Mouse (Mus musculus) testis, postnatal 10 days (tissue): ENCODE results near the gene Plxdc1.

Experiments
- DNase-seq: peaks from one replicate; pipeline ENCODE4 v3.0.0; 2021; ENCODE audit warnings: low spot score

Plxdc1 gene

DNA sequence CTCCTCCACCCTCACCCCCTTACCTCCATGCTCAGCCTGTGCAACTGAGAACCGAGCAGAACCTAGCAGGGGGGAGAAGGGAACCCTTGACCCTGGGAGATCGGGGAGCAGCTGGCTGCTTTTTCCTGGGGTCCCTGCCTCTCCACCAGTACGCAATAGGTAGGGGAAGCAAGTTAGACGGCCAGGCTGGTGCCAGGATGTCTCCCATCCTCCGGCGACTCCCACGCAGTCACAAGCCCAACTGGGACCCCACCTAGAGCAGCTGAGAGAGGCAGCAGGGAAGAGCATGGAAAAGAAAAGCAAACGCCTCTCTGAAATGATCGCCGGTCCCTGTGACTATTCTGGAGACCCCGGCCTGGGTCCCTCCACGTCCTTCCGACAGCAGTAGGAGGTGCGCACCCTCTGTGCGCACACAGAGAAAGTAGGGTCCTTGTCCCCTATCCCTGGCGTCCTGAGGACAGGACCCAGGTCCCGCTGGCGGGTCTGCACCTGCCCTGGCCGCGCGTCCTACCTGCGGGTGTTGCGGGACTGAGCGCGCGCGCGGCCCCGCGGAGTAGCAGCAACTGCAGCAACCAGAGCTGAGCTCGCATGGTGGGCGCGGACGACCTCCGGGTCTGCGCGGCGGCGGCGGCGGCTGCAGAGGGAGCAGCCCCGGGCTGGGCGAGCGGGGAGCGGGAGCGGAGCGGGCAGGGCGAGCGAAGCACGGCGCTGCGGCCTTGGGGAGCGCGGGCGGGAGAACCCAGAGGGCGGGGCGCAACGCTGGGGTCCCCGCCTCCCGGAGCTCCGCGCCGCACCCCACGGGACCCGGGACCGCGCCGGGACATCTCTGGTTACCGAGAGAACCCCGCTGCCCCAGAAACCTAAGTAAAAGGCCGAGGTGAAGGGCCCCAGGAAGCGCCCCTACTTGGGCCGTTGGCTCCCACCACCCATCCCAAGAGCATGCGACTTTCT is at the start of gene Plxdc1:
TSS of gene Plxdc1 (minus strand) at position 718 of the 951 bp plus-strand sequence.
- DNase-seq: peak; percentile 75

DNA sequence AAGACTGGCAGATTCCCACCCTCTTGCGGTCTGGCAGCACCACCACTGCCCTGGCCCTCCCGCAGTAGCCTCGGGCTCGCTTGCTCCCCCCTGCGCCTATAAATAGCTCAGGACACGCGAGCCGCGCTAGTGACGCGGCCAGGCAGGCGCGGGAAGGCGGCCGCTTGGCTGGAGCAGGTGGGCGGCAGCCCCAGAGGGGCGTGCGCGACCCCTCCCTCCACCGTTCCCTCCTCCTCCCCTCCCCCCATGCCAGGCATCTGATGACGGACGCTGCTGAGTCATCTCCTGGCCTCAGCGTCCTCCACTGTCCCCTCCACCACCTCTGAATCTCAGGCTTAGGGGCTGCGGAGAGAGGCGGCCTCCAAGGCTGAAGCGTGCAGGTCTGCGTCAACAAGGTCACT is 49.7 kb upstream of the Plxdc1 start:
- DNase-seq: peak; percentile 66

DNA sequence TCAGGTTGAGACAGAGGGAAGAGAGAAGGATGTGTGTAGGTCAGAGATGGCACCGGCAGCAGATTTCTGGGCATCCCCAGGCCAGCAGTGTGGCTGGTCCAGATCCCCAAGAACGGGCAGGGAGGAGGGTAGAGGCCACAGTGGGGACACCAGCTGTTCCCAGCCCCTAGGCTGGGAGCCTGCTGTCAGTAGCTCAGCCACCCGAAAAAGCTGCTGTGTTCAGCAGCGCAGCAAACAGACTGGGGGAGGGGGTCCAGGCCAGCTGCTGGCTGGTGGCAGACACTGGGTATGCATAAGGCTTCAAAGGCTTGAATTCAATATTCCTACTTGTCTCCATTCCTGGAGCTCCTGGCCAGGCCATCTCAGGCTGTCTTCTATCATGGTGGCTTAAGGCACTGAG is 48.6 kb upstream of the Plxdc1 start:
- DNase-seq: no peak

DNA sequence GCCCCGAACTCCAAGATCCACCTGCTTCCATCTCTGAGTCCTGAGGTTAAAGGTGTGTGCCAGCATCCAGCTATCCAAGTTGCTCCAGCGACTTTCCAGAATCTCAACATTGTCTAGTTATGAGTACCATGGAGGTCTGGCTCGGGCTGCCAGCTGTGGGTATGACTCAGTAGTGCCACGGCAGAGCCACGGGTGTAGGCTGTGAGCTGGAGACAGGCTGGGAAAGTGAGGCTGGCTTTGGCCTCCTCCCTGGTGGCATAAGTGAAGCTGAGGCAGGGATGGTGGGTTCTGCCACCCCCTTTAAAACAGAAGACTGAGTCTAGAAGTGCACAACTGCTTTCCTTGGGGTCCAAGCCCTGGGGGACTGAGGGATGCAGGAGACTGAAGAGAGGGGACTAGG is 47.8 kb upstream of the Plxdc1 start:
- no peak for DNase-seq

DNA sequence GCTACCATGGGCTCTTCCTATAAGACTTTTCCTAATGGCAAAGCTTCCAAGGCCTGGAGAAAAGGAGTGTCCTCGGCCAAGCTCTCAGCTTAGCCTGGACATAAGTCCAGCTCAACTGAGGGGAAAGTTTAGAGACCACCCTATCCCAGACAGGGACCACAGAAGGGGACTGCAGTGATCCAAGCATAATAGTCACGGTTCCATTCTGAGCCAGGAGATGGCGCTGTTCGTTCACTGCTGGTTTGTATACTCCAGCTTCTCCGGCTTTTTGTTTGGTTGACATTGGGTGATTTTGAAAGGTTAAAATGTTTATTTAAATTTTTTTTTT is 45.2 kb upstream of the Plxdc1 start:
- DNase-seq: peak; percentile 90

DNA sequence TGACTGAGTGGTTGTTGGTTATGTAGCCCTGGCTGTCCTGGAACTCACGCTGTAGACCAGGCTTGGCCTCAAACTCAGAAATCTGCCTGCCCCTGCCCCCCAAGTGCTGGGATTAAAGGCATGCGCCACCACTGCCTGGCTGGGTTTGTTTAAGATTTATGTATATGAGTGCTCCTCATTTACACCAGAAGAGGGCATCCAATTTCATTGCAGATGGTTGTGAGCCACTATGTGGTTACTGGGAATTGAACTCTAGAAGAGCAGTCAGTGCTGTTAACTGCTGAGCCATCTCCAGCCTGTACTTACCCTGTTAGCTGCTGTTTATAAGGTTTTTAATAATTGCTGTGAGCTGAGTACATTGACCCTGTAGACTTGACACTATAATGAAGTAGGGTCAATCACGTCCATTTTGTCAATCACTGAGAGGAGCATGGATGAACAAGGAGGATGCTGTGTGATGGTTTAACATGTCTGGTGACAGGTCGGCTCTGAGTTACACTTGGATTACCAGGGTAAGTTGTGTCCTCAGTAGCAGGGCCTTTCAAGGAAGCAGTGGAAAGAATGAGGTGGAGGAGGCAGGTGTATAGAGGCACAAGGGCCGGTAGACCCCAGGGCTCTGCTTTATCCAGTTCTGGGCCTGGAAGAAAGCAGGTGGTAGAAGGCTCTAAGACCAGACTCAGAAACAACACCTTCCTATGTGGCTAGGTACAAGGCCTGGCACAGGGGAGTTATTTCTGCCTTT is 44.6 kb upstream of the Plxdc1 start:
- no peak for DNase-seq

DNA sequence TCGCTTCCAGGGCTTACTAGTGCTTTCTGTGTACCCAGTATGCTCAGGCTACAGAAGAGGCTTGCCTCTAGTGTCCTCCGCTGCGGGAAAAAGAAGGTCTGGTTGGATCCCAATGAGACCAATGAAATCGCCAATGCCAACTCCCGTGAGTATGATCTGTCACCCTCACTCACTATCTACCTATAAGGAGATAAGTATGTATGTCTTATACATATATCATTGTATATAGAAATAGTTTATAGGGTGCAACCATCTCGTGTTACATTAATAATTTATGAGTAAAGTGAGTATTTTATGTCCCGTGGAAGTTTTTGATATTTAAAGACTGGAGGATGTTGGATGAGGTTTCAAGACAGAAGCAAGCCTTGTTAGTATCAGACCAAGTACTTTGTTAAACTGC is 41.5 kb upstream of the Plxdc1 start:
- DNase-seq: no peak

DNA sequence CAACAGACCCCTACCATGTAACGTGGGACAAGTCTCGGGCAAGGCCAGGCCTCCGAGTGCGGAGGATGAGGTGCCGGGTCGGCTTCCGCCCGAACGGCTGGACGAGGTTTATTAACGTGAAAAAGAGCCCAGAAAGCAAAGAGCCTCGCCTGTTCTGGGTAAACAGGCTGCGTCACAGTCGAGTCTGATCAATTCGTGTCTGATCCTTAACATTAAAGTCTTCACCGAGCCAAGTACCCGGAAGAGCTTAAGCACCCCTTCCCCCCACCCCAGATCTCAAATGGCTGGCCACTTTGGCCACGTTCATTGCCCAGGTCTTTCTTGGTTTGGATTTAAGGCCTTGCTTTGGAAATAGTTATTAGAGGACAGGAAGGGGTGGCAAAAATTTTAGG is 41.0 kb upstream of the Plxdc1 start:
- no peak for DNase-seq

DNA sequence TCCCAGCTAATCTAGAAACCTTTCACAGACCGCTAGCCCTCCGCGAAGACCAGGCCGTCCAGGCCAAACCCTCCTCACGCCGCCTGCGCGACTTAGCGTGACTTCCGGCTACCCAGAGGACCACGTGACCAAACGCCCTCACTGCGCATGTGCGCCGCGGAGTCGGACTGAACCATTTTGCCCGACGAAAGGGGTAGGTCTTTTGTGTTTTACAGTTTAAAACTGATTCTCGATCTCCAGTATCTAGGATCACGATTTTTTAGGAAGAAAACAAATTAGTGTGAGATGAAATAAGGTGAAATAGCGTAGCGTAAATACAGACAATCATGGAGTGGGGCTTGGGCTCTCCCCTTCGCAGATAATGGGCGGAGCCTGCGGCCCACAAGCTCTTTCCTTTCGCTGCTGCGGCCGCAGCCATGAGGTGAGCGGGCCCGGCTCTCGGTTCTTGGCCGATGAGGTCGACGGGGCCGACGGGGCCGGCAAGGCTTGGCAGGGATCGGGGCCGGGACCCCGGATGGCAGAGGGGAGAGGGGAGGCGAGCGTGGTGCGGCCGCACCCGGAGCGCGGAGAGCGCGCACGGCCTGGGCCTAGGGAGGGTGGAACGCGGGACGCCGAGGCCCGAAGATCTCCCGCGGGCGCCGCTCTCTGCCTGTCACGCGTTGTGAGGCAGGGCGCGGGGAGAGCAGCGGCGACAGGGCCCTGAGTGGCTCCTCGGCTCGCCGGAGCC is 40.5 kb upstream of the Plxdc1 start, which contains the start of gene Rpl19:
TSS of gene Rpl19 (plus strand) at position 141 of the 727 bp plus-strand sequence.
- peak; percentile 95 for DNase-seq

DNA sequence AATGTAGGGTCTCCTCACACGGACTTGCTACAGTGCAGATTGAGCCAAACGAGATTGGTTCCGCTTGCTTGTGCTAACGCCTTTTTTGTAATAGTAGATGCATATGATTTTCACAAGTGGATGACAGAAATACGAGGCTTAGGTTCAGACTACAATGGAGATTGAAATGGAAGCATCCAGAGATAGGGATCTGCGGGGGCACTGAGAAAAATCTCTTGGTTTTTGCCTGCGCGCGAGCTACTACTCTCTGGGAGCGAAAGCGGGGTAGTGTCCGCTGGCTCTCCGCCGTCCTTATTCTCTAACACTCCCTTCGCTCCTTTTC is 40.0 kb upstream of the Plxdc1 start:
- no peak for DNase-seq

DNA sequence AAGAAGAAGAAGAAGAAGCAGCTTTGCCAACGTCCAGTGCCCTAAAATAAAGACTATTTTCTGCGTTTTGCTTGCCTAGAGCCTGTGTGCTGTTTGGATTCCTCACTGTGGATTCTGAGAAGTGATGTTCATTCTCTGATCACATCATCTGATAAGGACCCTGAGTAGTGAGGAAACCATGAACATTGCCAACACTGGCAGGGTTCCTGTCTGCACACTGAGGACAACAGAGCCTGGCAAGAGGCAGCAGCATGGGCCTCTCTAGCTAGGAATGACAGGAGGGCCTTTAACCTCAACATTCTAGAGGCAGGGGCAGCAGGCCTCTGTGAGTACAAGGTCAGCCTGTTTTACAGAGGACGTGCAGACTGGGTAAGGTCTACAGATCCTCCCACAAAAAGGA is 38.3 kb upstream of the Plxdc1 start:
- DNase-seq: no peak

DNA sequence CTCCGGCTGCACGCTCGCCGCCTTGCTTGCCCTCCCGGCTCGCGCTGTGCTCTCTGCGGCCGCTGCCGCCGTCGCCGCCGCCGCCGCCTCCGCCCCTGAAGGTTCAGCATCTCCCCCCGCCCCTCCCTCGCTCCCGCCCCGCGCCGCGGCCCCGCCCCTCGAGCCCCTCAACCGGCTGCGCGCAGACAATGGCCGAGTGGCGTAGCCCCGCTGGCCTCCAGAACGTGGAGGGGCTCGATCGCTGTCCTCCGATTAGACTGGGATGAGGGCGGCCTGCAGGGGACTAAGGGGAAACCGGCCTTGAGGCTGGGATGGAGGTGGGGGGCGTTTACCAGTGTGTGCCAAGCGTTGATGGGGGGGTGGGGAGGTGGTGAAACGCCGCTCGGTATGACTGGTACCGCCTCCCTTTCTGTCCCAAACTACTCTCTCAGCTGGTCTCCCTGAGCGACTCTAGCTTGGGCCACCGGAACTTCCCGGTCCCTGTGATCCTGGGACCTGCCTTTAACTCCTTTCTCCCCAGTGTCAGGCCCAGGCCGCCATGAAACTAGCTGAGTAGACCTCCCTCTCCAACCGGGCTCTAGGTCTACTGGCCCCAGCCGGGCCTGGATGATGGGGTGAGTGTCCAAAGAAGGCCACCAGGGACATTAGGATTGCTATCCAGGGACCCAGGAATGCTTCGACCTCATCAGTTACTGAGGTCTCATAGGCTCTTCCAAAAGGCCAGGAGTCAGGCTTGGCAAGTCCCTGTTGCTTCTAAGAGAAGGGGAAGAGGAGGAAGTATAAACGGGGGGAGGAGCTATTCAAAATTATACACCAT is 36.5 kb upstream of the Plxdc1 start, which contains the start of gene Cacnb1:
TSS of gene Cacnb1 (minus strand) at position 480 of the 817 bp plus-strand sequence.
- peak; percentile 83 for DNase-seq

DNA sequence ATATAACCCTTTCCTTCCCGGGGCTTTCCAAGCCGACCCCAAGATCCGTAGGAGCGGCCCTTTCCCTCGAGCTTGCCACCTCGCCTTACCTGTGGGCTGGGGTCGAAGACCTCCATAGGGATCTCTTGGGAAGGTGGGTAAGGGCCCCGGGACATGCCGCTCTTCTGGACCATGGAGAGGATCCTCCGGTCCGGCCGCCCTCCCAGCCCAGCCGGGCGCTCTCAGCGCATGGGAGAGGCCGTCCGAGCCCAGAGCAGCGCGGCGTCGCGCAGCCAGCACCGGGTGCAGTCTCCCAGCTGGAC is 36.0 kb upstream of the Plxdc1 start:
- DNase-seq: no peak

DNA sequence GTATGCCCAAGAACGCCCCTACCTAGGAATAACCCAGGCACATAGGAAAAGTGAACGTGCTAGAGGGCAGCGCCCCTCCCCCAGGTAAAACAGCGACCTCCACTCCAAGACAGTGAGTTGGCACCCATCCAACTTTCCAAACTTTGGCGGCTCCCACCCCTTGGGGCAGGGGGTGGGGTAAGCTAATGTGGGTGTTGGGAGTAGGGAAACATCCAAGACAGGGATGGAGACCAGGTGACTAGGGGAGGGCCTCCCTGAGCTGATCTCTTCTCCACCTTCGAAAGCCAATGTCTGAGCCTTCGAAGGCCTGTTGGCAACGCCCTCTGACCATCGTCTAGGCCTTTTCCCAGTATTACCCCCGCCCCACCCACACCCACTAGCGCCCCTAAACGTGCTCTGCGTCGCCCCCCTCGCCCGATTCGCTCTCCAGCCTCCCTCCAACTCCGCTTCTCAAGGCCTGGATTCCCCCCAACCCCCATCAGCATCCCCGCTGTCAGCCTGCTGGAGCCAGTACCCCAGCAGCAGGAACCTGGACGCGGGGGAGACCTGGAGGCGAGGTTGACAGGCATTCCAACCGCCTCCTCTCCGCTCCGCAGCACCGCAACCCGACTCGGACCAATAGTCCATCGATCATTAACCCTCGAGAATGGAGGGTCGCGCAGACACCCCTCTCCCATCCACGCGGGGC is 35.5 kb upstream of the Plxdc1 start:
- peak; percentile 71 for DNase-seq

DNA sequence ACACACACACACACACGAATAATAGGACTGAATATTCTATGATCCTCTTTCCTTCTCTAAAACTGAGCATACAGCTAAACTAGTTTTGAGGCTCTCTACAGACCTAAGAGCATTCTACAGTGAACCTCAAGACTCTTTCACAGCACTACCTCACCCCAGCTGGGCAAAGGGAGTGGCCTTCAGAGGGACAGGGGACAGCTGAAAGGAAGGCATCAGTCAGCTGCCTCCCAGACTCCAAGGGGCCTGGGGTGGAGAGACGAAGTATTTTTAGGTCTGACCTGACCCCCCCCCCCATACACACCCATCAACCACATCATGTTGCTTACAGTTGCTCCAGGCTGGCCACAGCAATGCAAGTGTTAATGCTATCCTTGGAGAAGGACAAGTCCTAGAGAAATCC is 34.9 kb upstream of the Plxdc1 start:
- DNase-seq: no peak

DNA sequence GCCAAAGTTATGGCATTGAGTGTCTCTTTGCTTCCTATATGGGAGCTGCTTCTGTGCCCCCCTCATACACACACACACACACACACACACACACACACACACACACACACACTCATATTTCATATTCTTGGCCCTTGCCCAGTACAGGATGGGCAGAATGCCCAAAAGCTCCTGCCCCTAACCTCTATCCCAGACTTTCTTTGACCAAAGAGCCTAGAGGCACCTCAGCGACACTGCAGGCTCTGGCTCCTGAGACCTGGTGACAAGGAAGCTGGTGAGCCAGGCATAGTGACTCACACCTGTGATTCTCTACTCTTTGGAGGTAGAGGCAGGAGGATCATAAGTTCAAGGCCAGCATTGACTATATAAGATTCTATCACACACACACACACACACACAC is 34.5 kb upstream of the Plxdc1 start:
- DNase-seq: peak; percentile 60

DNA sequence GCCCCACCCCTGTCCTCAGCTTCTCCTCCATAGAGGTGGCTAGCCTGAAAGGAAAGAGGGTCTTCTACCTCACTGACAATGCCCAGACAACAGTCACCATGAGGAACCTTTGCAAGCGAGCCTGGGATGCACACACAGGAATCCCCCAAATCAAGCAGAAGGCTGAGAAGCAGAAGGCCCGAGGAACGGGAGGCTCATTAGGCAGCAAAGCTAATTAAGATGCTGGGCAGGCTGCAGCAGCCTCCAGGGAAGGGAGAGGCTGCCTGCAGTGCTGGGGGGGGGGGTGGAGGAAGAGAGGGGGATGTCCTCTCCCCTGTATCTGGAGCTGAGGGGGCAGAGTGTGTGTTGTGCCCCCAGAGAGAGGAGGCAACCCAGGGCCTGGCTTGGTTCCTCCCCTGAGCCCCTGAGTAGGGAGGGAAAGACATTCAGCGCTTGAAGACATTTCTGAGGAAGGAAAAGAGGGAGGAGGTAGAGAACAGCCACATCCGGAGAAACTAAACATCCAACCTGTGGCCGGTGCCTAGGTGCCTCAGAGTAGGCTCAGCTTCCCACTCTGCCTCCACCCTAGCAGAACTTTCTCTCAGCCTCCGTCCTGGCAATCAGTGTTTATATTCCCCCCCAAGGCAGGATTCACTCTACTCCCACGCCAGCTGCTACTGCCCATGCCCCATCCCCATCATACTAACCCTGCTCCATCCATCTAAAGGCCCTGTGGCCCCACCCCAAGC is 33.8 kb upstream of the Plxdc1 start:
- no peak for DNase-seq

DNA sequence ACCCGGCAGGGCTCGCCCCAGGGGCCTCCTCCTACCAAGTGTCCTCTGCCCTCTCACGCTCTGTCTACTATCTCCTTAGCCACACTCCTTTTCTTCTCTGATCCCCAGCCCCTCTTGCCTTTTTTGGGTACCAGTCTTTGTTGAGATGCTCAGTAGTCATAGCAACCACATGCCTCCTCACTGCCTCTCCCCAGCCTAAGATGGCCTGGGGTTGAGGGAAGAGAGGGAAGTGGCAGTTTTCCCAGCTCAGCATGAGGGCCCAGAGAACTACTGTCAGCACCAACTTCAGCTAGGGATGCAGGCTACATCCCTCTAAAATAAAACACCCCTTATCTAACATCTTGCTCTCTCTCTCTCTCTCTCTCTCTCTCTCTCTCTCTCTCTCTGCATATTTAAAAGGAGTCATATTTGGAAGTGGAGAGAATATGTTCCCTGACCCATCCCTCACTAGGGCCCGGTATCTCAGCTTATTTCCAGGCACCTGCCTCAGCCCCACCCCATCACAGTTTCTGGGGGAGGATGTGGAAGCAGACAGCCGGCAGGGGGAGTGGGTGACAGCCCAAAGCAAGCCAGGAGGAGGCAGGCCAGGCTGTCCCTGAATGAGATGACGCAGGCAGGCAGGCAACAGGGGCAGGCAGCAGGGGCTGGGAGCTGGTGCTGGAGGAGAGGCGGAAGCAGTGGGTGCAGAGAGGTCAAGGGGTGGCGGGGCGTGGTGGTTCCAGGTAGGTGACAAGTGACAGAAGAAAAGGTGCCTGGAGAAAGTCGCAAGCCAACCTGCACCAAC is 32.8 kb upstream of the Plxdc1 start:
- peak; percentile 59 for DNase-seq

DNA sequence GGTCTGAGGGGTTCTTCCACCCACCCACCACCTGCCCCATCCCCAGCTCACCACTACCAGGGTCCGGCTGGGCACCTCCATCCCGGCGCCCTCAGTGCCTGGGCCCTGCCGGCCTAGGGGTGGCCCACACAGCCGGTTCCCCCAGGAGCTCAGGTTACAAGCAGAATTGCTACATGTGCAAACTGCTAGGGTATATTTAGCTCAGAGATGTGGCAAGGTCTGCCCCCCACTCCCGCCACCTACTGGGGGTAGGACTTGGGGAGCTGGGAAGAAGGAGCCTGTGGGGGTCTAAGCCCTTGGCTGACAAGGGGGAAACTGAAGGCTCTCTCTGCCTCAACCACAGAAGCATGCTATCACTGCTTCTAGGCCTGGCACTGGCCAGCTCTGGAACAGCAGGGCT is 32.0 kb upstream of the Plxdc1 start:
- DNase-seq: no peak

DNA sequence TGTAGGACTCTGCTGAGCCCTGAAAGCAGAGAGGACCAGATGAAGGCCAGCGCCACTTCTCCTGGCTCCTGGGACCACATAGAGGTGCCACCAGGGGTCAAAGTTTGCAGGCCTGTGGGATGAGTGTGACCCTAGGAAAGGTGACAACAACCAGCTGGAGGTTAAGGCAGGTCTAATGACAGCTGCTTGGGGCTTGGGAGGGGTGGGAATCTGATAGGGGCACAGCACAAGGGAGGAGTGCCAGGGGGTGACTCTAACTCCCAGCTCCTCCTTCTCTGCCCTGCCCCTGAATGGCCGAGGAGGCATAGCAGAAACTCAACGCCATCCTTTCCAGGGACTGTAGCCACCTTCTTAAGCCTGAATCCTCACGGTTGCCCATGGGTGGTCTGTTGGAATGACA is 30.6 kb upstream of the Plxdc1 start:
- DNase-seq: no peak
